Mouse (Mus musculus) kidney, adult 11 months (tissue): Measurements from ENCODE around the gene Alk.

ENCODE experiments used
- DNase-seq: peaks from one replicate; pipeline ENCODE4 v3.0.0; 2022

Alk gene

DNA sequence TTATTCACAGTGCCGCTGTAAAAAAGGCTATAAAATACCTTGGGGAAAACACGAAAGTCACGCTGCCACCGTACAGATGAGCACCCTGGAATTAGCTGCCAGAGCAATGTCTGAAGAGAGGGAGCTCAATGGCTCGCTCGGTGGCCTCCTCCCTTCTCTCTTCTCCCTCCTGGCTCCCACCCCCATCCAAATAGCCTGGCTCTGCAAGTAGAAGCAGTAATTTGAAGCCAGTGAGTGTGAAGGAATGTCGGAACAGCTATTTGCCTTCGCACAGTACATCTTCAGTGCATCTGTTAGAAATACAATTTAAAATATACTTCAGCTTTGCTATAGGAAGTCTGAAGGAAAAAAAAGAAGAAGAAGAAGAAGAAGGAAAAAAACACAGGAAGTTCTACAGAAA lies 208.5 kb downstream of the Alk start:
- DNase-seq, result no peak

DNA sequence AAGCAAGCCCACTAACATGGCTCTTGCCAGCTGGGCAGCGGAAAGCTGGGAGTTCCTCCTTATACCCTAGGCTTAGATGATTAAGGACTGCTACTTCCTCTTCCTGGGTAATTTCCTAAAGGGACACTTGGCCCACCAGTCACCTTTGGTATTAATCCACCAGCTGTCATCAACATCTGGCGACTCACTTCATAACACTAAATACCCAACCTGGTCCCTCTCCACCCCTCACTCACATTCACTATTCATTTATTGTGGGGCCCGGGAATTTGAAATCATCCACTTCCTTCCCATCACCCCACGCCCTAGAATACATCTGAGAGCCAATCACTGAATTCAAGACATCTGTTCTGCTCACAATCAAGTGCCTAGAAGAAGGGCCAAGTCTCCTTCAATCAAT lies 235.4 kb downstream of the Alk start:
- no peak for DNase-seq

DNA sequence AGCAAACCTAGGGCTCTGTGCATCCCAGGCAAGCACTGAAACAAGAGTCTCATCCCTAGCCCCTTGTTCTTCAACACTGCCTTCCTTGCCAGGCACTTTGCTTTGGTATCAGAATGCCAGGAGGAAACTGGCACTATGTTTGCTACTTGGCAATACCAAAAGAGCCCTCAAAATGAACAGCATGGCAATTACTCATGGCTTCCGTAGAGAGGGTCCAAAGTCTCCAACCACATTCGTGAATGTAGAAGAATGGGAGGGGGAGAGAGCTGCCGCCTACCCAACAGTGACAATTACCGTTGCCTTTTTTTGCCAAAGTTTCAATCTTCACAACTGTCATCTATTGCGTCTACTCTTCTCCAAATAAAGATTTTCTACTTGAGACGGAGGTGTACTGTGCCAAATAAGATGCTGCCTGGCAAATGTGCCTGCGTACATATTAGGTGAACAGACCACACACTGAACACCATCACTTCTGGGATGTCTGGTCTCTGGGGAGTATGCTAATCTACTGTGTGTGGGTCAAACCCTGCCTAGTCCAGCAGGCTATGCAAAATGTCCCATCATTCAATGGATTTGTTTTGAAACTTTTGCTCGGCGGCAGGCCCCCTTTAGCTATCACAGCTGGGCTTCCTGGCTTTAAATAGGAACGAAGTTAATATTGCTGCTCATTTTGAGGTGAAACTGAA lies 241.5 kb downstream of the Alk start:
- DNase-seq, result no peak

DNA sequence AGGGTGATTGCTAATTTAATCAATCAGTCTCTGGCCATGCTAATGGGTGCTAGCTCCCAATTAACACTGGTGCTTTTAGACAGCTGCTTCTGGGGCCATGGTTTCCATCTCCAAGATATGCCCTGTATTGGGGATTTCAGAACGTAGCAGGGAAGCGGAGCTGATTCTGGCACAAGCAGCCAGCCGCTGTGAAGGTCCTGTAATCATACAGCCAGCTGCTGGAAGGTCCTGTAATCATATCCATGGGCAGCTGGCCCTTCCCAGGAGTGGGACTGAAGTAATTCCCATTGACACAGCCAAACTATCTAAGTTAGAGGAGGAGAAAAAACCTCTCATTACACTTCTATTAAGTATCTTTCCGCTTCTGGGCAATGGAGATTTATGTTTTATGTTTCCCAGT lies 242.5 kb downstream of the Alk start:
- DNase-seq, result no peak

DNA sequence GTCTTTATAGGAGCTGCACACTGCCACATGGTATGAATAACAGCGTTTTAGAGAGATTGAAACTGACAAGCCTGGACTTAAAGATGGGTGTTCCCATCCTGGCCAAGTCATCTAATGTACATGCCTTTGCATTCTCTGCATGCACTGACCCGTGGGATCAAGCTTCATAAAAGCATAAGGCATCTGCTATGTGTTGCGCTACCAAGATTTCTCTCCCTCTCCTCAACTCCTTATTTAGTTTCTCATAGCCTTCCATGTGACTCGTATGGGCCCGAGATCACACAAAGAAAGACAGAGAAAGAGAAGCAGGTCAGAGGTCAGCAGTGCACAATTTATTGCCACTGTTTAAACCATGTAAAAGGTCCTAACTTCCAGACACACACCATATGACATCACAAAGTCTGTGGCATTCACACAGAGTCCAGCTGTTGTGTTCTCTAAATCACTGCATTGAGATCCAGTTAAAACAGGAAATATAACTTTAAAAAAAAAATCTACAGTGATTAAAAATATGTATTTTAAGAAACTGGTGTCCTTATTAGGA lies 247.6 kb downstream of the Alk start:
- DNase-seq, result no peak

DNA sequence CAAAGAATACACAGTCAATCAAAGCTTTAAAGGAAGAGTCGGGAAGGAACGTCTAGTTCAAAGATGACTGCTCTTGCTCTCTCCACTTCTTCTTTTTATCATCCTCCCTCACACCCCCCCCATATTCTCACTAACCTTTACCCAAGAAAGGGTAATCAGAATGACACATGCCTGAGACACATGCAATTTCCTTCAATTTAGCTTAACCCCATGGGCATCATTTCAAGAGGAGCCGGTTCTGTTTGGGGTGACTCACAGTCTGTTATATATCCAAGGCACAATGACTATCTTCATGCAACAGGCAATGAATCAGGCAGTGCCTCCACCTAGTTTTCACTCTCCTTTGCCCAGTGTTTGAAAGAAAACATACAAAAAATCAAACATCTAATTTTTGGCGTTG lies 265.0 kb downstream of the Alk start:
- DNase-seq, result no peak

DNA sequence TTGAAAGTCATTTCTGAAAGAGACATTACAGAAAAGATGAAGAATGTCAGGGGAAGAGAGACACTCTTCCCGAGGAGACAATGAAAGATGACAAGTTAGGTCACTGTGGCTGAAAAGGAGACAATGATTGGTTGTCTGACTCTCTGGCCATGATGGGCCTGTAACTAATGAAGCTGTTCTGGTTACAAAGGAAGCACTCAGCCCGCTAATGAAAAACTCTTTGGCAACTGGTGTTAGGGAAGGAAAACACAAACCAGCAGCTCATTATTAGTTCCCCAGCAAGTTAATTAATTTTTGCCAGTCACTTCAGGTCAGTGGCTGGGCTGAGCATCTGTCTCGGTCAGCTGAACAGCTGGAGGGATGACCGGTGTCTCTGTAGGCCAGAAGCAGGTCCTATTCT lies 271.5 kb downstream of the Alk start:
- no peak for DNase-seq

DNA sequence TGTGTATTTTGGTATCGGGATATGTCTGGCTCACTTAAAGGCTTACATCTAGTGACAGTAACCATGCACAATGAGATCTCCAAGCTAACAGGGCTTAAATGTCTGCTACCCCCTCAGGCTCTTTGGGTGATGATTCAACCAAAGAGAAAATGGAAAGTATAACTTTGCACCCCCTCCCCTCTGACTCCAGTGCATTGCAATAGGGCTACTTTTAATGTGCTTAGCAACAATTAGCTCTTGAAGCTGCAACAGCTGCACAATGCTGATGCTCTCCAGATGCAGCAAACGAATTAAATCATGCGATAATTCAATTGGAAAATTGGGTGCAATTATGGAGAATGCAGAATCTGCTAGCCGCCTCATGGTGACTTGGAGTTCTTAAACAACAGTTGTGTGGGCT lies 278.5 kb downstream of the Alk start:
- no peak for DNase-seq

DNA sequence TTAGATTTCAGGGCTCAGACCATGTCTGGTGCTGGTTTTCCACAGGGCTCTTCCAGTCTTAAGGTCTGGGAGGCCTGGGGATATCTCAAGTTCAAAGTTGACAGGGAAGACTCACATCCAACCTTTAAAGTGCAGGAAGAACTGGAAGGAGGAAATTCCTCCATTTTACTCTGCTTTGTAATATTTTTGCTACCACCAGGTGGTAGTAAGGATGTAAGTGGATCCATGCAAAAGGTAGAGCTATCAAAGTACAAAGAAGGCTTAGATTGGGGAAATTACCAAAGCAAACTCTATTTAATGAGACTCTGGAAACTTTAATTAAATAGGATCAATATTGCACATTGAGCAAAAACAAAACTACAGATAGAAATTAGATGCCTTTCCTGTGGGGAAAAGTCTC lies 284.9 kb downstream of the Alk start:
- no peak for DNase-seq

DNA sequence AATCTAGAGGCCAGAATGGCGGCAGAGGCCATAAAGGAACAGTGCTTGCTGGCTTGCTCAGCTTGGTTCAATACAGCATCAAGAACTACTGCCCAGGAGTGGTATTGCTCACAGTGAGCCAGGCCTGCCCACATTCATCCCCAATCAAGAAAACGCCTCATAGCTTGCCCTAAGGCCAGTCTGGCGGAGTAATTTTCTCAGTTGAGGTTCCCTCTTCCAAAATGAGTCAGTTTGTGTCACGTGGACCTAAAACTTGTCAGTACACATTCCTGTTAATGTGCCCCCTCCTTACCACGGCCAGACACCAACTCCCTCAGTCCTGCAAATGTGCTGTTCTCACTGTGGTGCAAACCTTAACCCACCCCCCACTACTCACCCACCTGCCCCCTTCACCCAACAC lies 304.8 kb downstream of the Alk start:
- DNase-seq, result no peak

DNA sequence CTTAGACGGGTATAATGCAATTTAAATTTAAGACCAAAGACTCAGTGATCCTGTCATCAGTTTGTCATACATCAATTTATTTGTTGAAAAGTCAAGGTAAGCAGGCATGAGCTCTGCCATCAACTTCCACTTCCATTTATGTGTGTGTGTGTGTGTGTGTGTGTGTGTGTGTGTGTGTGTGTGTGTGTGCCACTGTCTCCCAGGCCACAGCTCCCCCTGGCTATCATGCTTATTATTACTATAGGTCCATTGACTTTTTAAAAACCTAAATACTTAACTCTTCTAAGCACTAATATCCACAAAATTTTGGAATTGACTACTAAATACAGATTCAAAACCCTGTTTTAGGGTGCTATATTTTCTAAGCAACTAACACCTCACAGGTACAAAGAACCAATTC lies 308.1 kb downstream of the Alk start:
- no peak for DNase-seq

DNA sequence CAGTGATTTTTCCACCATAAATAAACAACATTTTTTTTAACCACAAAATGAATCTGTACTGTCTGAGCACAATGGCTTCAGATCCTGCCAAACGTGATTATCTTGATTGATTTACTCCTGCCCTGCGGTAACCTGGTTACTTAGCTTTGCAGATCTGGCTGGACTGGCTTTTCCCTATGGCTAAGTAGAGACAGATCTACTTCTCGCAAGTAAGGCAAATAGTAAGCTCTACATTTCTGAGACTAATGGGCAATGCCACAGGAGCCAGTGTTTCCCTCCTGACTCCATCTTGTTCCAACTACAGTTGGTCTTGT lies 311.2 kb downstream of the Alk start:
- DNase-seq, result no peak

DNA sequence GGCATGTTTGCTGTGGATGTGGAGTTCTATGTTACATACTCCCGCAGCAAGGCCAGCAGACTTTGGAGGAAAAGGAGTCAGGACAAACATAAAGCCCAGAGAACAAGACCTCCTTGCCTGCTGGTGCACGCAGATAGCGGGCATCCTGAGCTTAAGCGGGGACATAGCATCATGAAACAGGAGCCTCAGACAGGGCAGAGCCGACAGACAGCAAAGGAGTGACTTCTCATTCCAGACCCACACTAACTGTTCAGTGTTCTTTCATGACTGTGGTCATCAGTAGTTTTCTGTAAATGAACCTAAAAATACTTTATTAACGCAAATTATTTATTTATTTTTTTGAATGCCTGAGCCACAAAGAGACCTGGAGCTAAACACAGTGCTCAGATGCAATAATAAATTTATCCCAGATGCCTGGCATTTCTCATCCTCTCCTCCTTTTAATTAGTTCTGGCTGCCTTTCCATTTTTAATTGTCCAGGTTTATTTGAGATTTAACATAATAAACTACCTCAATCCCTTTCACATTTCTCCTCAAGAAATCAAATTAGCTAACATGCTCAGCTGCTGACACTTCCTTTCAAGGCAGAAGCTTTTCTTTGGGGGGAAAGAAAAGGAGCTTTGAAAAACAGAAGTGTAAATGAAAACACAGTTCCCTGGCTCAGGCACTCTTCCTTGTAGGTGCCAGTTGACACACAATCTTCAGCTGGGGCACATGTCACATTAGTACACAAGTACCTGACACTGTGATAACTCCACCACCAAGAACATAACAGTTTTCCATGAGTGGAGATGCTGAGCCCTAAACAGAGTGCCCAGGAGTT lies 311.8 kb downstream of the Alk start:
- DNase-seq, result no peak

DNA sequence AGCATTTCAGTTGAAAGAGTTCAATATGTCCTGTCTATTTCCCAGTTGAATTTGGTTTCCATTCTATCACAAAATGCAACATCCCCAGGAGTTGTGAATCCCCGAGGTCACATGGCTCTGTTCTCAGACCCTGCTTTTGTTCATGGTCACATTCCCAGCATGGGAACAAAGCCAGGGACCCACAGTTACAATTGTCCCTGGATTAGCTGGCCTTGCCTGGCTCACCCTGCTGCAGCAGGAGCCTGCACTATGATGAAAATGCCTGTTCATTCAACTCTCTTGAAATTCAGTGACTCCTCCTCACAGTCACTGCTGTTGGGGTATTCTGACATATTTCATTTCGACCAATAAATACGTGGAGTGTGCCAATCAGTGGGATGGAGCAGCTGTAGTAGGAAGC lies 318.5 kb downstream of the Alk start:
- DNase-seq, result no peak

DNA sequence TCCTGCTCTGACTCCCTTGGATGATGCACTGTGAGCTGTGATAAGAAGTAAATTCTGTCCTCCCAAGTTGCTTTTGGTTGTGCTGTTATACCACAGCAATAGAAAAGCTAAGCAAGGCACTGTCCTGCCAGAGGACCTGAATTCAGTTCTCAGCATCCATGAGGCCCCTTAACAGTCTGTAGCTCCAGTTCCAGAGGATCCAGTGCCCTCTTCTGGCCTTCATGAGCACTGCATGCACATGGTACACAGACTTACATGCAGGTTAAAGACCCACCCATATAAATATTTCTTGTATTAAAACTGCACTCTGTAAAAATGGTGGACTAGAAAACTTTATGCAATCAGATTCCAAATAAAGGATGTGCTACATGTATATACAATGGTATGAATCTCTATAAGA lies 326.1 kb downstream of the Alk start:
- DNase-seq, result no peak

DNA sequence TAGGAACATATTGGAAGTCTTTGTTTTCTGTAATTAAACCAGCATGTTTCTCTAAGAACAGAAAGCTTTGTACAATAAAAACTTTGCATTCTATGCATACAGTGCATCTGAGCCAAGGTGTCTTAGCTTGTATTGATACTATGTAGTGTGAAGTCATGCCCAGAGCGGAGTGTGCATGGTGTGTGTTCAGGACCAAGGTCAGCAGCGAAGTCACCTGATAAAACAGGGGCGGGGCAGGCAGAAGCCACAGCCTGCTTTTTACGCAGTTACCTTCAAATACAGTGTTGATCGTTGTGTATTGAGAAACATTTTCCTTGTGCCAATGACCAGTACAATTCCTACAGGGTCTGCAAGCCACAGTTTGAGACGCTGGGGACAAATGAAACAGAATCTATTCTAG lies 327.6 kb downstream of the Alk start:
- DNase-seq, result no peak

DNA sequence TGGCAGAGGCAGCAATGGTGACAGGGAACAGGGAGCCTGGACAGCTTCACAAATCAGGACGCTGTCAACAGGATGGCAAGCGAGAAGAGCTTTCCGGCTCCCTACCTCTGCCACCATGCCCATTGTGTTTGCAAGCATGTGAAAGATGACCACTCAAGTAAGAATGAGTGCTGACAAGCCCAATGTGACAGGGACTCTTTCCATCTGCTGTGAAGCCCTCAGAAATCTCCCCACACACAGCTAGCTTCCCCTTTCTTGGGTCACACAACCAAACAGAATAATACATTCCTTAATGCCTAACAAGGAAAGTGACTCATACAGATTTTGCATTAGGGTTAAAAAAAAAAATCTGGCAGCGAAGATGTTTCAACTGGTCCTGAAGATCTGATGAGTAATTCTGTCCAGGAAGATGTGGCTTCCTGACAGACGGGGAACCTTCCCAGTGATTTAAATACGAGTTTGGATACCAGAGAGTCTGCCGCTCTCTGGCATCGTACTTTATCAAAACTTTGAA lies 329.0 kb downstream of the Alk start:
- no peak for DNase-seq

DNA sequence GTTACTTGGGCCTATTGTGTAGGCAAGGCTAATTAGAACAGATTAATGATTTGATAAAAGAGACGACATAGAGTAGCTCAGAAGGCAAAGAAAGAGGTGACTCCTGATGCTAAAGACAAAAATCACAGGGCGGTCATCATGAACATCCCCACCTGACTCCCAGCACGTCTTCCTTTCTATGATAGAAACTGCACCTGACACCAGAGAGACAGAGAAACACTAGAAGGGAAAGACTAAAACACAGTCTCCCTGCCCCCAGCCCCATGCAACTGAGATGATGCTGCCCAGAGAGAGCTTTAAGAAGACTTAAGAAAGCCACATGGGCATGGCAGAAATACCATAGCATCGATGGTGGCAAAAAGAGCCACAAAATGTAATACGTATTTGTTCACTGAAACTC lies 330.2 kb downstream of the Alk start:
- DNase-seq, result no peak

DNA sequence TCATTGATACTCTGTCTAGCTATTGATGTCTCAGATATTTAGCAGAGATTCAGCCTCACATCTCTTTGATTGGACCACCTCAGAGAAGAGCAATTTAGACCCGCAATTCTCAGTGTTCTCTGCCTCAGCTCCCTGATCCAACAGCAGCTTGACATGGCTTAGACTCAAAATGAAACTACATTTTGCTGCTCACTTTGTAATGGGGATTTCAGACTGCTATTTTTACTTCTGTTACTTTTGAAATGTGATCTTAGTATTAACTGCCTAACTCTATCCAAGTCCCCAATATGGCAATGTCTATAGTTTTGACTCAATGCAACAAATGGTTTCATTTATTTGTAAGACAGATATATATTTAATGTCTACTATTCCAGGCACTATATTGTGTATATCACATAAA lies 332.8 kb downstream of the Alk start:
- DNase-seq, result no peak

DNA sequence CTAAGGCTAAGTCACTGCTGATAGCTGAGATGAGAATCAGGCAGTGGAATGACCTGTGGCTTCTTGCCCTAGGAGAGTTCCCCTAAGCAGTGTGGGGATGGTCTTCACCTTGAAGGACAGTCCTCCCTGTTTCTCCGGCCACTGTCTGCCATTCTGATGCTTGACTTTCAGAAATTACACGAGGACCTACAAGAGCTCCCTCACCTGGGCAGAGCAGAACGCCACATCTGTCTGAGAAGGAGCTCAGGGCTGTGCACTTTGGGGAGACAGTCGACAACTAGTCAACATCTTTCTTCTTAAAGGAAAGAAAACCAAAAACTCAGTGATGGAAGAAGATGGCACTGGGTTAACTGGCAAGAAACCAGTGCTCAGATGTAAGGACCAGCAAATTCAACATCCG lies 335.9 kb downstream of the Alk start:
- DNase-seq, result no peak

DNA sequence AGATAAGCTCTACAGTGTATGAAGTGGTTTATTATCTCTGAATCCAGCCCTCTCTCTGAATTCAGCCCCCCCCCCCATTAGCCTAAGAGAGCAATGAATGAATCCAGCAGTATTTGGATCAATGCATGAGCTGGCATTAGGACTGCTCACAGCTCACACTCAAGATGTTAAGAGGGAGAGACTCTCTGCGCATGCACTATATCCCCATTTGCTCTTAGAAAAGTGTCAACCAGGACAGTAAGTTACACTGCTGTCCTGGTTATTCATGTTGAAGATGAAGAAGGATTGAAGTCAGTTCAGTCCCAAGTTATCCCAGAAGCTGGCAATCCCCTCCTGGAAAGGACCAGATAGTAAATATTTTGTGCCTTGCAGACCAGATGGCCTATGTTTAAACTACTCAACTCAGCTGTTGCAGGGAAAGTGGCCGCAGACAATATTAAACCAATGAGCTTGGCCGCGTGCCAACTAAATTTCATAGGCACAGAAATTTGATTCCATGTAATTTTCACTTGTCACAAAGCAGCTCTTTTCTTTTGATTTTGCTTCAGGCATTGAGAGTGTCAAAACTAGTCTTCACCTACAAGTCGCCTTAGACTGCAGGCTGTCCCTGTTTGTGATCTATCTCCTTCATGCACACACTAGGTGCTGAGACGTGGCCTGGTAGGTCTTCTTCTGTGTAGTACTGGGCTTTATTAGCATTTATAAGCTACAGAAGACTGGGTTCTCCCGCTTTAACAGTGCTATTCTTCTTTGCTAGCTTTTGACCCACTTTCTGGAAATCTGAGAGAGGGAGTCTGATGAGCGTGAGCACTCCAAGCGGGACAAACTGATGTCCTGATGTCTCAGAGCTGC lies 339.0 kb downstream of the Alk start:
- no peak for DNase-seq

DNA sequence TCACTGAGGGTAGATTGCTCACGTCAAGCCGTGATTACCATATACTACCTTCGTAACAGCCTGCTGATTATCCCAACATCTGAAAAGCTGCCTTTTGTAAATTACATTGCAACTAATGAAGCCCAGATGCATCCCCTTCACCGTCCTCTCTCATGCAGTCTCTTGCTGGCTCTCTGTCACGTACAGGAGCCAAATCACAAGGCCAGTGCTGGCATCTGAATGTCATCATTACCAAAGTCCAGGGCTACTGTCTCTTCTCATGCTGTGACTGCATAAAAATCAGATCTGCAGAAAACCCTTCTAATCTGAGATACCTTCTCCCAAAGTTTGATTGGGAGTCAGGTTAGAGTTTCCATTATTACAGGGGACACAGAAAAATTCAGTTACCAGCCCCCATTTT lies 351.0 kb downstream of the Alk start:
- DNase-seq, result no peak

DNA sequence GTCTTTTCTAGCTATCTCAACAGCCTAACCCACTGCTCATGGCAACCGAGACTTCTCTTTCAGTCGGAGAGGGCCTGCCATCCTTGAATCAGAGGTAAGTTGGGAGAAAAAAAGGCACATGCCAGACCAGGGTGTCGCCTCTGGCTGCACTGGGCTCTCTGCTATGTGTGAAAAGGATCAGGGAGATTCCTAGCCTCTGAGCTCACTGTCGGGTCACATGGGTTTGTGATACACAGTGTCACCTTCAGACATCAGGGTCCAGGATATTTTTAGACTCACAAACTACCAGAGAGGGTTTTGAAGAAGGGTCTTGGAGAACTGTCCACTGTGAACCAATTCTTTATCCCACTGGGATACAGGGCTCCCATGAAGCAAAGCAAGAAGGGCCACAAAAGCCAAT lies 352.9 kb downstream of the Alk start:
- no peak for DNase-seq
